Mouse (Mus musculus): ENCODE data around the gene Orai2.
"Not testable (repeated sequence)": the region's sequence is repeated elsewhere in the genome, so short reads cannot be mapped to it uniquely, and the experiment has no call there.

Orai2 gene

DNA sequence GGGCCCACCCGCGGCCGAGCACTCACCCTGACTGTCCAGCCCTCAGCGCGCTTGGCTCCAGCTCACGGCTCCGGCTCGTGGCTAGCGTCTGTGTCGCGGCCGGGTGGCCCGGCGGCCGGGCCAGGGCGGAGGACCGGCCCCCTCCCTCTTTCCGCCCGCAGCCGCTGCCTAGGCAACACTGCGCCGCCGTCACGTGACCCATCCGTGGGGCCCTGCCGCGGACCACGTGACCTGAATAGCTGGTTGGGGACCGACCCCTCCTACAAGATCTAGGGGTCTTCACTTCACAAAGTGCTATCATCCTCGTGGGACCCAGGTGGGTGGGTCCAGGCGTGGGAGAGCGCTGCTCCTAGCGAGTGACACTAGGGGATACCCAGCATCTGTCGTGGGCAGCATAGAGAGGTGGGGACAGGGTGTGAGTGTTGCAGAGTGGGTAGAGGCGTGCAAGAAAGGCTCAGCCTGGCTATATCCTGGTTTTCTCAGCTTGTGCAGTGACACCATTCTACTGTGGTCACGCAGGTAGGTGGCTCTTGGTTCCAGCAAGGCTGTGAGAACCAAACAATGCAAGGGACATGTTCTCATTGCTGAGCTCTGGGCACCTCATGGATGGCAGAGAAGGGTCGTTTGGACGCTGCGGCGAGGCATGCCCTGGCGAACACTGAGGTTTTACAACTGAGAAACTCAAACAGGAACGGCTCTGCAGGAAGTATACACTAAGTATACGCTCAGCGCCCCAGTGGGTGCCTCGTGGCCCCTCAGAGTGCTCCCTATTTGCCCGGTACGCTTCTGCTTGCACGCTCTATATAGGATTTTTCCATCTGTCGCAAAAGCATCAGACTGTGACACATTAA, at the start of gene Orai2:
Gene Orai2 (minus strand): TSS at position 202 of the 851 bp plus-strand sequence.
- DNase-seq = peak; percentile 86 to 87

- no peak for DNase-seq
These were observed 48.1 kb upstream of the Orai2 start for GRCm38 (mm10) chr5:136218585-136218984.

DNA sequence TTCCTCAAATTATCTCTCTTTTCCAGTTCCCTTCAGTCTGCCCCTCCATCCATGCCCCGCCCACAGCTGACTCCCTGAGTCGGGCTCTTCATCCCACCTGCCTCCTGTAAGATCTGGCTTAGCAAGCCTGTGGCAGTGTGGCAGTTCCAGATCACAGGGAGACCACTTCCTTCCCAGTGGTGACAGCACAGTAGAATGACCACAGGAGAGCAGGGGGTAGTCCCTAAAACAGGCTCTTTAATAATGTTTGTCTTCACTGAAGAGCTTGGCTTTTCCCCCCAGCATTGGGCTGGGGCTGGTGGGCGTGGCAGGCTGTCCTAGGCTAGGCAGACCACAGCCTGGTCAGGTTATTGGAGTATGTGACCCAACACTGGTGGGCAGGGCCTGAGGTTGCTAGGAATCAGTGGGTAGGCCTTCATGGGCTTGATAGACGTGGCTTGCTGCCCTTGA, 47.4 kb upstream of the Orai2 start:
- DNase-seq = no peak

GRCm38 (mm10) chr5:136217004-136217665, 46.6 kb upstream of the Orai2 start:
- no peak for DNase-seq

GRCm38 (mm10) chr5:136215958-136216357, 45.4 kb upstream of the Orai2 start:
- DNase-seq = no peak

GRCm38 (mm10) chr5:136215211-136215610, 44.7 kb upstream of the Orai2 start:
- peak; percentile 19 to 28 for DNase-seq

GRCm38 (mm10) chr5:136213716-136214115, 43.2 kb upstream of the Orai2 start:
- DNase-seq = no peak

DNA sequence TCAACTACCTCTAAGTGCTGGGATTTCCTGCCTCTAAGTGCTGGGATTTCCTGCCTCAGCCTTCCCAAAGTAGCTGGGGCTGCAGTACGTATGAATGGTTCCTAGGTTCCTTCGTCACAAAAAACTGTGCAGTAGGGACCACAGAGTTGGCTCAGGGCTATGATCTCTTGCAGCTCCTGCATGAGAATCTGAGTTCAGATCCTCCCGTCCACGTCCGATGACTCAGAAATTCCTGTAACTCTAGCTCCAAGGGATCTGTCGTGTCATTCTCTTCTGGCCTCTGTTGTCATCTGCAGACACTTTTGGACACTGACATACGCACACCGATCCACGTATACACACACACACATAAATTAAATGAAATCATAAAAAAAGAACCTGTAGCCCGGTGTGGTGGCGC, 42.2 kb upstream of the Orai2 start:
- no peak for DNase-seq

GRCm38 (mm10) chr5:136211341-136212102, 41.0 kb upstream of the Orai2 start:
- not testable (repeated sequence) for DNase-seq

DNA sequence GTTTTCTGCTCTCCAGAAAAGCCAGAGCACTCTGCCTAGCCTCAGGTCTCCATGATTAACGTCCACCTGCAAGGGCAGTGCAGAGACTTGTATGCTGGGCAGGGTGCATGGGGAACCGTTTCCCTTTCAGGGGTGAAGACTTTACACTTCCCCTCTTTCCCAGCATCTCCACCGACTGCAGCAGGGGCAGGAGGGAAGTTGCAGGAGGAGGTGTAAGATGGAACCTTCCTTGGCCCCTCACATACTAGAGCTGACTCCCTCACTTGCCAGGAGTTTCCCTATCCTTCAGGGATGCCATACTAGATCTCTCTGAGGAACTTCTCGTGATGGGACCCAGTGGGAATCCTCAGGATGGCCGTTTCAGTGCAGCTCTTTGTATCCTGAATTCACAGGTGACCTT, 40.0 kb upstream of the Orai2 start:
- no peak for DNase-seq

GRCm38 (mm10) chr5:136201832-136202231, 31.3 kb upstream of the Orai2 start:
- peak; percentile 65 for DNase-seq

GRCm38 (mm10) chr5:136199526-136199925, 29.0 kb upstream of the Orai2 start:
- peak; percentile 23 to 31 for DNase-seq

DNA sequence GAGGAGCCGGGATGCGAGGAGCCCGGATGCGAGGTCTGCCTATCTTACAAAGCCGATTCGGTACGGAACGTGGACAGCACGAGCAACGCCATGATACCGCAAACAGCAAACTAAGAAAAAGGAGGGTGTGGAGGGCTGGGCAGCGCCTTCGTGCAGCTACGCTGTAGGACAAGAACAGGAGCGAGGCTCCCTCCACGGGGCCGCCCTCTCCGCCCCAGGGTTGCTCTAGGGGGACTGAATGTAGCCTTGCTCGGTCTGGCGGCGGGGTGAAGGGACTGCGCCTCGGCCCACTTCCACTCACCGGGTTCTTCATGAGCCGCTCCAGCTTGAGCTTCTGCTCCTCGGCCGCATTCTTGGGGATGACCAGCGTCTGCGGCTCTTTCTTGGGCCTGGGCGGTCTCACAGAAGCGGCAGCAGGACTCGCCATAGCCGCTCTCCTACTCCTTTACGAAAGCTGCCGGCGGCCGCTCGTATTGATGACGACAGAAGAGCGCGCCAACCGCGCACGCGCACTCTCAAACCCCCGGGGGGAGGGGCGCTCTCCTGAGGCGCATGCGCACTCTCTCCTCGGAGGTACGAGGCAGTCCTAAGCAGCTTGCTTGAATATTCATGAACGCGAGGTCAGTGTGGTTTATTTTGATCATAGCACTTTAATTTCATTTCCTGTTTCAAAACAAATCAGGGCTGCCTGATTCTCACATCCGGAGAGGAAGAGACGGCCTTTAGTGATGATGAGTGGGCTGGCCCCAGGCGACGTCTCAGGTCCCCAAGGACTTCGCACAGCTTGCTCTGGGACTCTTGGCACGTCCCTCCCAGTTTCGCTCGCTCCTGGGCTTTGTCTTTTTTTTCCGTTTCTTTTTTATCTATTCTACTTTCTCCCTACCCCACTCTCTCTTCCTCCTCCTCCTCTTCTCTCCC, 28.2 kb upstream of the Orai2 start, which contains the start of gene Prkrip1:
Gene Prkrip1 (minus strand): TSS at position 490 of the 918 bp plus-strand sequence.
- DNase-seq = peak; percentile 97

GRCm38 (mm10) chr5:136191870-136192269, 21.4 kb upstream of the Orai2 start:
- peak in 1 of 2 experiments; percentile 29 for DNase-seq

- peak; percentile 78 to 83 for DNase-seq
These were observed 16.2 kb upstream of the Orai2 start for GRCm38 (mm10) chr5:136186723-136187122.

GRCm38 (mm10) chr5:136183766-136184165, 13.3 kb upstream of the Orai2 start:
- no peak for DNase-seq

DNA sequence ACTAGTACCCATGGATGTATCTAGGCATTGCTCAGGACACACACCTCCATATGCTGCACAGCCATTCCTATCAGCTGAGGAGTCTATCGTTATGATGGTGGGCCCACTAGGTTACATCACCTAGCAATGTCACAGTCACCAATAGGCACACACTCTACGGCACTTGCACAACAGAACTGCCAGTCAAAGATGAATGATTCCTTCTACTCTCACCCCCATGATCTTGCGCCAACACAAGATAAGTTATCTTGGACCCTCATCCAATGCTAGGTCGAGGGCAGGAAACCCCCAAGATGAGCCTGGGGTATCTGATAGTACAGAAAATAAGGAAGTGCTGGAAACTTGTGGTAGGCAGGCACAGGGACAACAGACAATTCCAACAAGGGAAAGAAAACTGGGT, 12.3 kb upstream of the Orai2 start:
- no peak for DNase-seq

GRCm38 (mm10) chr5:136182049-136182448, 11.5 kb upstream of the Orai2 start:
- DNase-seq = no peak

- DNase-seq = no peak
These were observed 10.7 kb upstream of the Orai2 start for GRCm38 (mm10) chr5:136181197-136181596.

- no peak for DNase-seq
These were observed 9.1 kb upstream of the Orai2 start for GRCm38 (mm10) chr5:136179594-136179993.

- DNase-seq = peak; percentile 30 to 34
These were observed 3.3 kb upstream of the Orai2 start for GRCm38 (mm10) chr5:136173606-136174463.

Measured in B cell, adult 2 months (primary cell).